Mouse (Mus musculus) limb, embryonic 14.5 days (tissue): ENCODE data around the gene Dis3l2. TPM values are rescaled to one million over a fixed set of nuclear protein-coding genes. Genes with fewer than 3 reads are reported as not detected.

ENCODE experiments used
- ATAC-seq: fragments of 200-750 bp; cut with Nextera tagmentation; 2 replicates; pipeline ENCODE4 v1.8.0; 2017; ENCODE audit warnings: low read depth, moderate number of reproducible peaks, moderate TSS enrichment; ENCODE audit not compliant: low FRiP score
- DNase-seq: peaks from one replicate; pipeline ENCODE4 v3.0.0-alpha.2; 2015; ENCODE audit warnings: low spot score
- H3K27ac ChIP-seq: fragments of 300-500 bp; sonication (generic); replicated peaks from 2 replicates; pipeline ENCODE4 v1.5.1; 2014; ENCODE audit warnings: low read depth, mild to moderate bottlenecking, low read length, moderate library complexity, mixed read lengths
- H3K27me3 ChIP-seq: fragments of 300-500 bp; sonication (generic); 2 replicates; pipeline ENCODE4 v1.6.1; 2014; ENCODE audit warnings: low read length, mixed read lengths; ENCODE audit not compliant: control insufficient read depth, insufficient read depth
- H3K36me3 ChIP-seq: fragments of 300-500 bp; sonication (generic); 2 replicates; pipeline ENCODE4 v1.6.1; 2014; ENCODE audit warnings: mild to moderate bottlenecking, low read length, moderate library complexity, mixed read lengths; ENCODE audit not compliant: control insufficient read depth, insufficient read depth
- H3K4me1 ChIP-seq: fragments of 300-500 bp; sonication (generic); 2 replicates; pipeline ENCODE4 v1.6.1; 2014; ENCODE audit warnings: antibody characterized with exemption, low read length, mixed read lengths; ENCODE audit not compliant: control insufficient read depth, insufficient read depth
- H3K4me2 ChIP-seq: fragments of 300-500 bp; sonication (generic); replicated peaks from 2 replicates; pipeline ENCODE4 v1.6.1; 2014; ENCODE audit warnings: low read depth, mild to moderate bottlenecking, low read length, moderate library complexity; ENCODE audit not compliant: severe bottlenecking
- H3K4me3 ChIP-seq: fragments of 300-500 bp; sonication (generic); replicated peaks from 2 replicates; pipeline ENCODE4 v1.5.1; 2014; ENCODE audit warnings: low read length
- H3K9ac ChIP-seq: fragments of 300-500 bp; sonication (generic); 2 replicates; pipeline ENCODE4 v1.6.1; 2014; ENCODE audit warnings: mild to moderate bottlenecking, low read depth, low read length, moderate library complexity; ENCODE audit not compliant: severe bottlenecking
- H3K9me3 ChIP-seq: fragments of 300-500 bp; sonication (generic); 2 replicates; pipeline ENCODE4 v1.6.1; 2016; ENCODE audit warnings: low read length; ENCODE audit not compliant: control insufficient read depth
- POLR2A ChIP-seq: fragments of 200-500 bp; IDR thresholded peaks from 2 replicates; pipeline ENCODE4 v1.8.0; 2012; ENCODE audit warnings: inconsistent platforms, mild to moderate bottlenecking, moderate library complexity, borderline replicate concordance; ENCODE audit not compliant: insufficient read depth, insufficient read length; ENCODE audit errors: extremely low read depth
- WGBS: fragments of 180-500 bp; shearing (Covaris S2); extraction: QIAGEN DNeasy Blood & Tissue Kit; methylation state at CpG from one replicate; pipeline ENCODE4 v1.1.7; 2014; 5-methylcytosine and 5-hydroxymethylcytosine counted together
- polyA plus RNA-seq, 2 experiments: library from polyadenylated mRNA; depleted of rRNA in 1 of 2; stranded (reverse) in 1 of 2; unstranded in 1 of 2; fragments of >200 nt; fragmentation: Nextera tagmentation in 1 of 2; extraction: Ambion mirVana in 1 of 2; gene quantifications; 2 replicates each; pipeline versions ENCODE4 v1.2.1 to v1.2.3; 2012 to 2014

Dis3l2 gene
- polyA plus RNA-seq, 2 experiments: 22.2 to 24.4 TPM

DNA sequence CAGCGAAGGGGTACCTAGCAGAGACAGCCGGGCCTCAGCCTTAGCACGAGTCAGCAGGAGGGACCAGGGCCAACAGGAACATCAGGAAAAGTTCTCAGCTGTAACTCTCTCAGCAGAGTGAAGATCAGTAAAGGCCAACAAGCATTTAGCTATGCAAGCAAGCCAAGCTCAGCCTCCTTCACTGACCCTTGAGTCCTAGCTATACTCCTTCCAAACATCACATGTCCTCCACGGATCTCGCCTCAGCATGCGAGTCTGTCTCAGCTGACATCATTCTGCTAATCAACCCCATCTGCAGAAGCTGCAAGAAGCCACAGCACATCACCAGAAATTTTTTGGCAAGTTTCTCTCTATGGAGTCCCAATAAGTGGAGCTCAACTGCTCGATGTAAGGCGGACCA is 370.2 kb downstream of the Dis3l2 start:
- no peak for TF ChIP-seq POLR2A
- DNase-seq (no peak), ATAC-seq (no peak)
- Histone ChIP-seq H3K4me1 (0 out of 2 replicates have a peak, but pooled peaks cover 3% of the 10 kb centered on the region), H3K9me3 (no peaks in the 10 kb centered on the region), H3K27ac (no peak overlapping the region), H3K9ac (no peak overlapping the region), H3K4me3 (no peak overlapping the region), H3K36me3 (no peaks in the 10 kb centered on the region), H3K27me3 (no peaks in the 10 kb centered on the region), H3K4me2 (no peak overlapping the region)
- 83% methylated on average over 8 of the region's 8 CpGs for WGBS

DNA sequence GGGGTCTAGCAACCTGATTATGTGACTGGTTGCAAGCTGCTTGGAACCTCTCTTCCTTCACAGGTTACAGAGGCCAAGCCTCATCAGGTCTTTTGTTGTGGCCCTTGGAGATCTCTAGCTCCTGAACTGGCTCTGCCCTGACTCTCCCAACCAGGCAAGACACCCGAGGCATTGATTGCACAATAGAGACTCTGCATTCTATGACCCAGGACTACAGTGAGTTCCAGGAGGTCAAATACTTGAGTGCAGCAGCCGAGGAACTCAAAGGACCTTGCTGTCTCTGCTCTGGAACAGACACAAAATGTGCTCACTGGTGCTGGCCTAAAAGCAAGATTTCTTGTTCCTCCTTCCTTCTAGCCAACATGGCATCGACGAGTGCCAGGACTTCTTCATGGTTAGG is 382.6 kb downstream of the Dis3l2 start:
- Histone ChIP-seq H3K9me3 (no peaks in the 10 kb centered on the region), H3K27ac (no peak overlapping the region), H3K27me3 (no peaks in the 10 kb centered on the region), H3K9ac (no peak overlapping the region), H3K4me2 (no peak overlapping the region), H3K4me1 (no peaks in the 10 kb centered on the region), H3K4me3 (no peak overlapping the region), H3K36me3 (no peaks in the 10 kb centered on the region)
- ATAC-seq (no peak), DNase-seq (no peak)
- WGBS: 78% methylated on average over 4 of the region's 4 CpGs
- TF ChIP-seq POLR2A: no peak

- no peaks in the 10 kb centered on the region for H3K9me3 ChIP-seq
- TF ChIP-seq POLR2A: no peak
- no peak for ATAC-seq
- 76% methylated on average over 17 of the region's 17 CpGs for WGBS
- H3K9ac ChIP-seq: no peak overlapping the region
- H3K36me3 ChIP-seq: no peaks in the 10 kb centered on the region
- no peak overlapping the region for H3K4me2 ChIP-seq
- no peak for DNase-seq
- H3K4me3 ChIP-seq: no peak overlapping the region
- H3K27me3 ChIP-seq: no peaks in the 10 kb centered on the region
- H3K4me1 ChIP-seq: no peaks in the 10 kb centered on the region
- H3K27ac ChIP-seq: no peak overlapping the region
Observed at GRCm38 (mm10) chr1:87086964-87087363, 383.4 kb downstream of the Dis3l2 start.

DNA sequence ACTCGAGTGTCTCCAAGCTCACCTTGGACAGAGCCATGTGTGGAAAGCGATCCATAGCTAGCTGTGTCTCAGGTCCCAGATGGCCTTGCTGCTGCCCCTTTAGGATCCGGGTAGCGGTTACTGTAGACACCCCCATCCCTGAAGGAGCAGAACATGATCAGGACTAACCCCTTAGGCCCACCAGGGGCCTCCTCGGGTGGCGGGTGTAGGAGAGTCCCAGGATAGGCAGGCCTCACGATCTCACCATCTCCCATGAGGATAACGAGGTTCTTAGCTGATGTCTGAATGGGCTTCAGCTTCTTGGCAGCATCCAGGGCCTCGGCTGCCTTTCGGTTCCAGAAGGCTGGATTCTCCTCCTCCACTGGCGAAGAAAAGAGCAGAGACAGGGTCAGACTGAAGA is 385.6 kb downstream of the Dis3l2 start:
- no peak overlapping the region for H3K4me3 ChIP-seq
- H3K9me3 ChIP-seq: no peaks in the 10 kb centered on the region
- no peak overlapping the region for H3K4me2 ChIP-seq
- no peaks in the 10 kb centered on the region for H3K4me1 ChIP-seq
- no peaks in the 10 kb centered on the region for H3K36me3 ChIP-seq
- H3K9ac ChIP-seq: no peak overlapping the region
- no peak for TF ChIP-seq POLR2A
- no peak overlapping the region for H3K27ac ChIP-seq
- 89% methylated on average over 11 of the region's 11 CpGs for WGBS
- H3K27me3 ChIP-seq: no peaks in the 10 kb centered on the region
- ATAC-seq (no peak), DNase-seq (no peak)

GRCm38 (mm10) chr1:87089828-87090227 is 386.2 kb downstream of the Dis3l2 start, which contains the start of gene Alppl2:
Gene Alppl2, minus strand, starts transcription at chr1:87089928.
- Histone ChIP-seq H3K4me3 (no peak within 1 kb of the TSS), H3K4me2 (no peak within 1 kb of the TSS), H3K27me3 (no peaks in the 10 kb centered on the region), H3K9me3 (no peaks in the 10 kb centered on the region), H3K36me3 (no peaks in the 10 kb centered on the region), H3K4me1 (no peaks in the 10 kb centered on the region), H3K27ac (no peak within 1 kb of the TSS), H3K9ac (no peak within 1 kb of the TSS)
- ATAC-seq (no peak), DNase-seq (no peak)
- 84% methylated on average over 4 of the region's 4 CpGs for WGBS
- no peak for TF ChIP-seq POLR2A

DNA sequence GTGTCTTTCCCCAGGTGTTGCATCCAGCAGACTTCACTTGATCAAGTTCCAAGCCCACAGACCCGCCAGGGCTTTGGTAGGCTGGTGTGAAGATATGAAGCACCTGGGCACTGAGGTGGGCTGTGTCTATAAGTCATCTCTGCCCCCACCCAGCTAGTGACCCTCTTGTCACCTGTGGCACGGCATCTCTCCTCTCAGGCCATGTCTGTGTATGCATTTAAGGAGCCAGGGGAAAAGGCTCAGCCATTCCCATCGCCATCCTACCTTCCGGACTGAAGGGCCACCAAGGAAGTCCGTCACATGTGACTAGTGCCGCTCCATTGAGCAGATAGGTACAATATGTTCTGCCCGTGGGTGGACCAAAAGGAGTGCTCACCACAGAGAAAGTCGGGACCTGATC is 392.0 kb downstream of the Dis3l2 start:
- 84% methylated on average over 8 of the region's 8 CpGs for WGBS

More for the DNA sequence above, 392.0 kb downstream of the Dis3l2 start:
- Histone ChIP-seq H3K36me3 (no peaks in the 10 kb centered on the region), H3K27me3 (no peaks in the 10 kb centered on the region; the same call in 1 of the 2 replicates), H3K9ac (no peak overlapping the region), H3K4me1 (no peaks in the 10 kb centered on the region), H3K27ac (no peak overlapping the region), H3K4me3 (no peak overlapping the region), H3K4me2 (no peak overlapping the region), H3K9me3 (no peaks in the 10 kb centered on the region)
- ATAC-seq (no peak), DNase-seq (no peak)
- TF ChIP-seq POLR2A: no peak
